Mouse (Mus musculus) CH12.LX (cell line): Measurements from ENCODE around the gene Pdzd2.

ENCODE experiments used
- CTCF ChIP-seq, 2 experiments: IDR thresholded peaks in 1 of 2; conservative IDR thresholded peaks in 1 of 2; 2 replicates each; pipeline ENCODE4 v1.5.1; 2011 to 2012; ENCODE audit warnings: low read depth in 2 of 2, low read length in 2 of 2, improper control_type of control experiment in 1 of 2, inconsistent platforms in 1 of 2, mild to moderate bottlenecking in 1 of 2, moderate library complexity in 1 of 2
- EP300 ChIP-seq: IDR thresholded peaks from 2 replicates; pipeline ENCODE4 v1.6.1; 2011; ENCODE audit warnings: low read length, improper control_type of control experiment
- GABPA ChIP-seq: IDR thresholded peaks from 2 replicates; pipeline ENCODE4 v1.6.1; 2012; ENCODE audit warnings: low read depth, low read length, improper control_type of control experiment, inconsistent platforms; ENCODE audit not compliant: insufficient replicate concordance
- HCFC1 ChIP-seq: IDR thresholded peaks from 2 replicates; pipeline ENCODE4 v1.6.1; 2012; ENCODE audit warnings: low read depth, mild to moderate bottlenecking, inconsistent platforms, low read length, improper control_type of control experiment
- IRF4 ChIP-seq: IDR thresholded peaks from 2 replicates; pipeline ENCODE4 v1.6.1; 2014; ENCODE audit warnings: low read depth, mild to moderate bottlenecking, inconsistent platforms, low read length, improper control_type of control experiment
- MAZ ChIP-seq: IDR thresholded peaks from 2 replicates; pipeline ENCODE4 v1.6.1; 2012; ENCODE audit warnings: low read depth, mild to moderate bottlenecking, inconsistent platforms, low read length, improper control_type of control experiment, moderate library complexity
- PAX5 ChIP-seq: IDR thresholded peaks from 2 replicates; pipeline ENCODE4 v1.6.1; 2012; ENCODE audit warnings: low read length, inconsistent platforms, mixed read lengths
- TCF12 ChIP-seq: IDR thresholded peaks from 2 replicates; pipeline ENCODE4 v1.6.1; 2014; ENCODE audit warnings: low read depth, mild to moderate bottlenecking, inconsistent platforms, low read length, improper control_type of control experiment
- ZMIZ1 ChIP-seq: IDR thresholded peaks from 2 replicates; pipeline ENCODE4 v1.6.1; 2012; ENCODE audit warnings: low read depth, mild to moderate bottlenecking, inconsistent platforms, low read length, improper control_type of control experiment

- no peak for TF ChIP-seq EP300
- TF ChIP-seq GABPA: no peak
- no peak for TF ChIP-seq PAX5
- no peak for TF ChIP-seq TCF12
- TF ChIP-seq CTCF (conservative IDR thresholded peaks at IDR 0.05 in 1 of 2, IDR thresholded peaks at IDR 0.05 in 1 of 2; ENCODE audit: low read depth in 2 of 2, low read length in 2 of 2): no peak
- TF ChIP-seq ZMIZ1: no peak
- TF ChIP-seq HCFC1: no peak
- TF ChIP-seq MAZ: no peak
- TF ChIP-seq IRF4: no peak
Measured at GRCm38 (mm10) chr15:12721684-12722500, 17.8 kb downstream of the Pdzd2 start.
